Mouse (Mus musculus) heart, embryonic 12.5 days (tissue): ENCODE results near the gene Mrps26. TPM values are rescaled to one million over a fixed set of nuclear protein-coding genes. Genes with fewer than 3 reads are reported as not detected.
"Not testable (repeated sequence)": the region's sequence is repeated elsewhere in the genome, so short reads cannot be mapped to it uniquely, and the experiment has no call there.

Source experiments
- ATAC-seq: fragments of 200-750 bp; cut with Nextera tagmentation; 2 replicates; pipeline ENCODE4 v1.8.0; 2017; ENCODE audit warnings: moderate TSS enrichment, moderate library complexity; ENCODE audit not compliant: insufficient number of reproducible peaks, low FRiP score
- H3K27ac ChIP-seq: fragments of 300-500 bp; sonication (generic); 2 replicates; pipeline ENCODE4 v1.5.1; 2016; ENCODE audit warnings: mild to moderate bottlenecking, moderate library complexity; ENCODE audit not compliant: poor library complexity, severe bottlenecking
- H3K27me3 ChIP-seq: fragments of 300-500 bp; sonication (generic); replicated peaks from 2 replicates; pipeline ENCODE4 v1.6.1; 2016; ENCODE audit warnings: mild to moderate bottlenecking, moderate library complexity
- H3K36me3 ChIP-seq: fragments of 300-500 bp; sonication (generic); 2 replicates; pipeline ENCODE4 v1.6.1; 2016; ENCODE audit warnings: mild to moderate bottlenecking, moderate library complexity
- H3K4me1 ChIP-seq: fragments of 300-500 bp; sonication (generic); replicated peaks from 2 replicates; pipeline ENCODE4 v1.6.1; 2016; ENCODE audit warnings: mild to moderate bottlenecking
- H3K4me2 ChIP-seq: fragments of 300-500 bp; sonication (generic); 2 replicates; pipeline ENCODE4 v1.6.1; 2016; ENCODE audit warnings: mild to moderate bottlenecking, moderate library complexity
- H3K4me3 ChIP-seq: fragments of 300-500 bp; sonication (generic); 2 replicates; pipeline ENCODE4 v1.5.1; 2016; ENCODE audit warnings: mild to moderate bottlenecking
- H3K9ac ChIP-seq: fragments of 300-500 bp; sonication (generic); 2 replicates; pipeline ENCODE4 v1.6.1; 2016; ENCODE audit warnings: mild to moderate bottlenecking, moderate library complexity
- H3K9me3 ChIP-seq: fragments of 300-500 bp; sonication (generic); replicated peaks from 2 replicates; pipeline ENCODE4 v1.6.1; 2016; ENCODE audit warnings: mild to moderate bottlenecking, moderate library complexity
- WGBS: fragments of 180-500 bp; shearing (Covaris S2); methylation state at CpG from one replicate; pipeline ENCODE4 v1.1.7; 2016; 5-methylcytosine and 5-hydroxymethylcytosine counted together
- polyA plus RNA-seq: library from polyadenylated mRNA; unstranded; fragments of >200 nt; fragmentation: Nextera tagmentation; extraction: Ambion mirVana; gene quantifications from 2 replicates; pipeline ENCODE4 v1.2.1, GENCODE M21; 2016

Mrps26 gene
- polyA plus RNA-seq = 66.9 and 67.2 TPM in 2 replicates

DNA sequence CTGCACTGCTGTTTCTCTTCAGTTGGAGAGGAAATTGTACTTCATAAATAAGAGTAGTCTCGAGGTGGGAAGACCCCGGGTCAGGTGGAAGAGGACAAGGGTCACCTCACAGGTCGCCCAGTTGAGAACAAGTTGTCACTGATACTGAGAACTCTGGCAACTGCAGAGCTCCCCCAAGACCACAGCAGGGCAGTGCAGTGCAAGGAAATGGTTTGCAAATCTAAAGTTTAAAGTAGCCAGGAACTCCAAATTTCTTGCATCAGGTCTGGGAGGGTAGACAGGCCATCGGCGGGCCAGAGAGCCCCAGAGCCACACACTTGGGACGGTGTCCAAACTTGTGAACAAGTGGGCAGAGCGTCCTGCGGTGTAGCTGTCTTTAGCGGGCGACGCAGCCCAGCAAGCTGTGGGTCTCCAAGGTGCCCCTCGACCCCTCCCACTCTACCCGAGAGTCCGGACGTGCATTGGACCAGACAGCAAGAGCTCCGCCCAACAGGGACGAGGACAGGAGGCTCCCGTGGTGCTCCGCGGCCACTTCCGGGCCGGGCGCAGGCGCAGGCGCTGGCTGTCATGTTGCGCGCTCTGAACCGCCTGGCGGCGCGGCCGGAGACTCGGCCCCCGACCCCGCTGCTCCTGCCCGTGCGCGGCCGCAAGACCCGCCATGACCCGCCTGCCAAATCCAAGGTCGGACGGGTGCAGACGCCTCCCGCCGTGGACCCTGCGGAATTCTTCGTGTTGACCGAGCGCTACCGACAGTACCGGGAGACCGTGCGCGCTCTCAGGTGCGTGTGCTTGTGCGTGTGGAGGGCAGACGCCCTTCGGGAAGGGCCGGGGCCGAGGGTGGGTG lies at the start of gene Mrps26:
Gene Mrps26 (plus strand): TSS at position 531 of the 844 bp plus-strand sequence.
- peaks cover 25% of the 10 kb centered on the region for H3K36me3 ChIP-seq
- peak within 1 kb of the TSS; percentile 89 for H3K4me3 ChIP-seq
- WGBS = under 1% methylated on average over 61 of the region's 61 CpGs
- H3K9ac ChIP-seq = peak within 1 kb of the TSS; percentile 87
- H3K4me1 ChIP-seq = peaks cover 17% of the 10 kb centered on the region
- no peaks in the 10 kb centered on the region for H3K27me3 ChIP-seq
- no peaks in the 10 kb centered on the region for H3K9me3 ChIP-seq
- peak; percentile 97 for ATAC-seq
- peak within 1 kb of the TSS; percentile 67 for H3K27ac ChIP-seq
- H3K4me2 ChIP-seq = peak within 1 kb of the TSS; percentile 92

DNA sequence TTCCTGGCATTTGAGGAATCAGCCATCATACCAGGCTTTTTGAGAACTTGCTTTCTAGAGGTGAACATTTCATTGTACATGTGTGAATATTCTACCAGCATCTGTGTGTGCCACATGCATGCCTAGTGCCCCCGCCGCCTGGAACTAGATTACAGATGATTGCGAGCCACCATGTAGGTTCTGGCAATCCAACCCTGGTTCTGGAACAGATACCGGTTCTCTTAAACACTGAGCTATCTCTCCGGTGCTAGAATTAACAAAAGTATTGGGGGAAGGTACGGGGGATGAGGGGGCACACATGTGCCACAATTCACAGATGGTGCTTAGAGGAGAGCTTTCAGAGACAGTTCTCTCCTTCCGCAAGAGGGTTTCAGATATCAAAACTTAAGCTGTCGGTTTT lies 49.6 kb upstream of the Mrps26 start:
- Histone ChIP-seq H3K27ac (no peak overlapping the region), H3K27me3 (no peaks in the 10 kb centered on the region), H3K4me1 (no peaks in the 10 kb centered on the region), H3K4me3 (no peak overlapping the region), H3K36me3 (peaks cover 53% of the 10 kb centered on the region), H3K9ac (no peak overlapping the region), H3K4me2 (no peak overlapping the region), H3K9me3 (0 out of 2 replicates have a peak, but pooled peaks cover 5% of the 10 kb centered on the region)
- WGBS = 96% methylated on average over 8 of the region's 8 CpGs
- no peak for ATAC-seq

DNA sequence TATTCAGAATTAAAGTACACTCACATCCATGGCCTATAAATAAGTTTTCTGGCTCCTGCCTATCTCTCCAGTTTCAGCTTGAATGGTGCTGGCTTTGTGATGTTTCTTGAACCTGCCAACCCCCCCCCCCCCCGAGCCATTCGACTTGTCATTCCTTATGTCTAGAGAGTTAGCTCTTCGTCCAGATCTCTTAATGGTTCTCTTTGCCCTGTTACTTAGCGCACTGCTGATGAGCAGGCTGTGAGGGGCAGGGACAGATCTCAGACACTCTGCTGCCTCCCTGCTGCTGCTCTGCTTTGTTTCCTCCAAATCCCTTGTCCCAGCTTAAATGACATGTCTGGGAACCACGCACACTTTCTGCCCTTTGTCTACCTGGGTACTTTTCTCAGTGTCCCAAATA lies 47.8 kb upstream of the Mrps26 start:
- Histone ChIP-seq H3K9me3 (no peaks in the 10 kb centered on the region), H3K4me2 (no peak overlapping the region), H3K27ac (no peak overlapping the region), H3K36me3 (peaks cover 58% of the 10 kb centered on the region), H3K4me3 (no peak overlapping the region), H3K27me3 (no peaks in the 10 kb centered on the region), H3K4me1 (no peaks in the 10 kb centered on the region), H3K9ac (no peak overlapping the region)
- no peak for ATAC-seq
- 79% methylated on average over 5 of the region's 5 CpGs for WGBS

DNA sequence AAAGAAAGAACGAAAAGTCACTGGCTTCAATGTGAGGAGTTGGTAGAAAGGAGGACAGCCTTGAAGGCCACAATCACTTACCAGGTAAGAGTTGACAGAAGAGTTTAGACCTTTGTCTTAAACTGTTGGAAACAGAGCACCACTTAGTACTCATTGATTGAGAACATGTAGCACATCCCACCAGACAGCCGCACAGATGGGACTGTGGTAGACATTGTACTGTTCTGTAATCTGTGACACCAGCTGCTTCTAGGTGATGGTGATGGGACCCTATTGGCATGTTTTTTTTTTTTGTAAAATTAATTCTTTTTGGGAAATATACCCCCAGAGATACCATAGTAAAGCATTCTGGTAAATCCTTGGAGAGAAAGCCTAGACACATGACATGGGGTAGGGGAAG lies 41.6 kb upstream of the Mrps26 start:
- no peaks in the 10 kb centered on the region for H3K4me1 ChIP-seq
- H3K4me2 ChIP-seq = no peak overlapping the region
- no peaks in the 10 kb centered on the region for H3K9me3 ChIP-seq
- no peak overlapping the region for H3K9ac ChIP-seq
- no peak overlapping the region for H3K4me3 ChIP-seq
- H3K36me3 ChIP-seq = peaks cover 71% of the 10 kb centered on the region
- H3K27me3 ChIP-seq = no peaks in the 10 kb centered on the region
- 97% methylated on average over 2 of the region's 2 CpGs for WGBS
- no peak overlapping the region for H3K27ac ChIP-seq
- ATAC-seq = no peak

GRCm38 (mm10) chr2:130525480-130525879 lies 38.1 kb upstream of the Mrps26 start:
- not testable (repeated sequence) for H3K27ac ChIP-seq, ATAC-seq, H3K4me2 ChIP-seq, H3K4me1 ChIP-seq, H3K9ac ChIP-seq, H3K27me3 ChIP-seq, H3K9me3 ChIP-seq, H3K4me3 ChIP-seq
- peaks cover 59% of the 10 kb centered on the region for H3K36me3 ChIP-seq
- WGBS = 93% methylated on average over 4 of the region's 4 CpGs

- WGBS = 90% methylated on average over 6 of the region's 6 CpGs
- peaks cover 54% of the 10 kb centered on the region for H3K36me3 ChIP-seq
- H3K4me3 ChIP-seq = no peak overlapping the region
- ATAC-seq = no peak
- no peak overlapping the region for H3K4me2 ChIP-seq
- no peaks in the 10 kb centered on the region for H3K27me3 ChIP-seq
- no peak overlapping the region for H3K27ac ChIP-seq
- no peaks in the 10 kb centered on the region for H3K9me3 ChIP-seq
- H3K4me1 ChIP-seq = peaks cover 4% of the 10 kb centered on the region; the same call in 1 of the 2 replicates
- no peak overlapping the region for H3K9ac ChIP-seq
Measured at GRCm38 (mm10) chr2:130528457-130528856, 35.1 kb upstream of the Mrps26 start.

DNA sequence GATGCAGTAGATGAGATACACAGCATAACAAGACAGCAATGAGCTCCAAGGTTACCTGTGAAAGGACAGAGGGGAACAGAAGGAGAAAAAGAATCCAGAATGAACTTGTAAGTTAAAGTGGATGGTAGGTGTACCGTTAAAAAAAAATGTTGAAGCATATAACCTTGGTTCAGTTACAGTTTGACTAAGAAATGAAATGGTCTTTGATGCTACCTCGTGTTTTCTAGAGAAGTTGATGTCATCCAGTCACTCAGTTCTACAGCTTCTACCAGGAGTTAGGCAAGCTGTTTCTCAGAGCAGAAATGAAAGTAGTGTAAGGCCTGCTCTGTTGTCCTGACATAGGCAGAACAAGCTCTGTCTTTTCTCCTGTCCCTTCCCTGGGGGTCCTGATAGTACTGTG lies 34.3 kb upstream of the Mrps26 start:
- Histone ChIP-seq H3K4me2 (no peak overlapping the region), H3K36me3 (peaks cover 57% of the 10 kb centered on the region), H3K27ac (no peak overlapping the region), H3K9me3 (no peaks in the 10 kb centered on the region), H3K9ac (no peak overlapping the region), H3K27me3 (no peaks in the 10 kb centered on the region), H3K4me1 (peaks cover 4% of the 10 kb centered on the region; the same call in 1 of the 2 replicates), H3K4me3 (no peak overlapping the region)
- WGBS = 86% methylated on average over 2 of the region's 2 CpGs
- ATAC-seq = no peak

DNA sequence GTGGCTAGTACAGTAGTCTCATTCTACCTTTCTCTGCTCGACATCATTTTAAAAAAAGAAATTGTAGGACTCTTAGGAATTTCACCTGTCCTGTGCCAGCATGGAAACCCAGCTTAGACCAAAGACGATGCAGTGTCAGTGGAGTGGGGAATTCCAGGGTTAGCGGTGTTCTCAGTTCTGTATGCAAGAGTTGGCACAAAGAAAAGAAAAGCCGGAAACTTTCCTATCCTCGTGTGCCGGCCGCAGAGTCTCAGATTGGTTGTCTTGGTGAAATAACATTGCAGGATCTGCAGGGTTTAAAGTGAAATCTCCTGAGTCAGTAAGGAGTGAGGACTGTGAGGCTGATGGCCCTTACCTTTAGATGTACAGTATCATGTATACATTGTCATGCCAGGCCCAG lies 33.6 kb upstream of the Mrps26 start:
- WGBS = 84% methylated on average over 7 of the region's 7 CpGs
- Histone ChIP-seq H3K9me3 (no peaks in the 10 kb centered on the region), H3K4me3 (no peak overlapping the region), H3K9ac (no peak overlapping the region), H3K27ac (no peak overlapping the region), H3K36me3 (peaks cover 59% of the 10 kb centered on the region), H3K4me1 (peaks cover 4% of the 10 kb centered on the region; the same call in 1 of the 2 replicates), H3K4me2 (no peak overlapping the region), H3K27me3 (no peaks in the 10 kb centered on the region)
- ATAC-seq = no peak

DNA sequence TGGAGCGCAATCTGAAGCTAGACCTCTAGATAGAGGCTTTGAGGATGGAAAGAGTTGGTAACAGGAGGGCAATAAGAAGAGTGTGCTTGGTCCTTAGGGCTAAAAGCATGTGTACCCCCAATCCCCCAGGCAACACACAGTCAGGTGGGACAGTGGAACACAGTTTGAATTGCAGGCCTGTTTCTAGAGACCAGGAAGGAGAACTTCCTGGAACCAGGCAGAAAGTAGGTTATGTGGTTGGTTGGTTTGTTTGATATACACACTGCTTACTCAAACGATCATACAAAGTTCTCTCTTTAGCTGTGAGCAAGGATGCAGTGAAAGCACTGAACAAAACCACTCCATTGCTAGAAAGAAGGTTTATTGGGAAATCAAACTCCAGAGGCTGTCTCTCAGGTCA lies 31.3 kb upstream of the Mrps26 start:
- H3K9ac ChIP-seq = no peak overlapping the region
- H3K9me3 ChIP-seq = no peaks in the 10 kb centered on the region
- 90% methylated on average over 2 of the region's 2 CpGs for WGBS
- H3K4me2 ChIP-seq = no peak overlapping the region
- no peak overlapping the region for H3K4me3 ChIP-seq
- no peak for ATAC-seq
- H3K36me3 ChIP-seq = peaks cover 55% of the 10 kb centered on the region
- H3K27ac ChIP-seq = no peak overlapping the region
- peaks cover 4% of the 10 kb centered on the region; the same call in 1 of the 2 replicates for H3K4me1 ChIP-seq
- H3K27me3 ChIP-seq = no peaks in the 10 kb centered on the region

DNA sequence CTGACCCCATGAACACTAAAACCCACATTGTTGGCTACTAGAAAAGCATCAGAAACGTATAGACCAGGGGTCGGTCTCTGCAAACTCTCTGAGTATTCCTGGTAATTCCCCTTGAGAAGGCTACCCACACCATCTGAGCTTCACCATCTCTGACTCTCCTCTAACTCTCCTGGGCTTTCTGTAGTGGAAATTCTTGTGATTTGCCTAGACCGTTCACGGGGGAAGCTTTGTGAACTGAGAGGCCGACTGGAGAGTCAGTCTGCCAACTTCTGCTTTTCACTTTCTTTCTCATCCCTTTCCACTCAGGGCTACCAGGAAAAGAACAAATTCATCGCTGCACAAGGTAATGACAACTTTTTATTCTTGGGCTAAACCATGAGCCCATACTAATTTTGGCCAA lies 28.5 kb upstream of the Mrps26 start:
- peaks cover 68% of the 10 kb centered on the region for H3K36me3 ChIP-seq
- H3K27me3 ChIP-seq = no peaks in the 10 kb centered on the region

DNA sequence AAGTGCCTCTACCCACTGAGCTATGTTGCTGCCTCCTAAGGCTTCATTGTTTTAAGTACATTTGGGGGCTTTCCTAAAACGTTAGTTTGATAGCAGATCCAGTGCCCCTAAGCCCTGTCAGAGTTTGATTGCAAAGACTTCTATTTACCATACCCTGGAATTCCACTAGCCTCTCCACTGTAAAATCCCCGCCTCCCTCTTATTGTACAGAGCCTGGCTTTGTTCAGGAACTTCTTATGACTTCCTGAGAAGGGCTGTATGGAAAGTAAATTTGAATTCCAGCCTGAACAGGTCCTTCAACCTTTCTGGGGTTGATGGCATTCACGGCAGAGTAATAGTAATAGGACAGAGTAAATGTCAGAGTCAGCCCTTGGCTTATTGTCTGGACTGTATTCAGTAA lies 26.7 kb upstream of the Mrps26 start:
- no peaks in the 10 kb centered on the region for H3K9me3 ChIP-seq
- WGBS = 78% methylated on average over 3 of the region's 3 CpGs
- no peak overlapping the region for H3K4me3 ChIP-seq
- H3K9ac ChIP-seq = no peak overlapping the region
- H3K27ac ChIP-seq = no peak overlapping the region
- ATAC-seq = no peak
- no peaks in the 10 kb centered on the region for H3K27me3 ChIP-seq
- peaks cover 79% of the 10 kb centered on the region for H3K36me3 ChIP-seq
- H3K4me1 ChIP-seq = no peaks in the 10 kb centered on the region
- no peak overlapping the region for H3K4me2 ChIP-seq

More for the DNA sequence above, 28.5 kb upstream of the Mrps26 start:
- no peak overlapping the region for H3K4me3 ChIP-seq
- H3K9ac ChIP-seq = no peak overlapping the region
- 87% methylated on average over 6 of the region's 6 CpGs for WGBS
- ATAC-seq = no peak
- H3K4me1 ChIP-seq = no peaks in the 10 kb centered on the region
- no peak overlapping the region for H3K27ac ChIP-seq
- H3K4me2 ChIP-seq = no peak overlapping the region
- H3K9me3 ChIP-seq = no peaks in the 10 kb centered on the region
